Mouse (Mus musculus): ENCODE results near the gene Ufsp1. TPM values are rescaled to one million over a fixed set of nuclear protein-coding genes. Genes with fewer than 3 reads are reported as not detected.

Ufsp1 gene
- polyA plus RNA-seq, 1 experiment from 2014 or later = 22.3 TPM

DNA sequence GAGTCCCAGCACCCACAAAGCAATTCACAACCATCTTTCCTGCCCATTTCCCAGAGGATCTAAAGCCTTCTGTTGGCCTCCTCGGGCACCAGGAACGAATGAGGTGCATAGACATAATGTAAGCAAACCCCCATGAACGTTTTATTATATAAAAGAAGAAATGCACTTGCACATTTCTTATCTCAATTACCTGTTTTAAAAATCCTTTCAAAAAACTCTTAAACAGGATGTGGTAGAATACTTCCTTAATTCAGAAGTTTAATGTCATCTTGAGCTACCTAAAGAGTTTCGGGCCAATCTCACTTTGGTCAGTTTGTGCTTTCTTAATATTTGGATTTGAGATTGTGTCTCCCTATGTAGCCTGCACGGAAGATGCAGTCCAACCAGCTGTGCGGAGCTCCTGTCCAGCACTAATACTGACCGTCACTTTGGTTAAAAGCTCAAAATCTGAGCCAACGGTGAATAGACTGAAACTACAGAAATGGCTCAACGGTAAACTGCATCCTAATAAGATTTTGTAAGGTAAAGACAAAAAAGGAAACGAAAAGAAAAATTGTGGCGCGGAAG is 12.1 kb downstream of the Ufsp1 start:
- DNase-seq (ENCODE audit: low spot score) = no peak
- no peak for ATAC-seq (ENCODE audit: low FRiP score)
- Histone ChIP-seq H3K4me2 (replicated peaks) (peak overlapping the region; percentile 76), H3K9me3 (ENCODE audit: control insufficient read depth, low read length) (no peaks in the 10 kb centered on the region), H3K4me1 (replicated peaks; ENCODE audit: control insufficient read depth, insufficient read depth, low read length) (peaks cover 31% of the 10 kb centered on the region), H3K27ac (peak overlapping the region; percentile 95), H3K9ac (peak overlapping the region; percentile 96), H3K4me3 (replicated peaks; ENCODE audit: low read length) (peak overlapping the region; percentile 76), H3K27me3 (ENCODE audit: control insufficient read depth, insufficient read depth, low read length) (no peaks in the 10 kb centered on the region), H3K36me3 (replicated peaks; ENCODE audit: control insufficient read depth, insufficient read depth) (peaks cover 57% of the 10 kb centered on the region)
- WGBS = 14% methylated on average over 12 of the region's 12 CpGs

DNA sequence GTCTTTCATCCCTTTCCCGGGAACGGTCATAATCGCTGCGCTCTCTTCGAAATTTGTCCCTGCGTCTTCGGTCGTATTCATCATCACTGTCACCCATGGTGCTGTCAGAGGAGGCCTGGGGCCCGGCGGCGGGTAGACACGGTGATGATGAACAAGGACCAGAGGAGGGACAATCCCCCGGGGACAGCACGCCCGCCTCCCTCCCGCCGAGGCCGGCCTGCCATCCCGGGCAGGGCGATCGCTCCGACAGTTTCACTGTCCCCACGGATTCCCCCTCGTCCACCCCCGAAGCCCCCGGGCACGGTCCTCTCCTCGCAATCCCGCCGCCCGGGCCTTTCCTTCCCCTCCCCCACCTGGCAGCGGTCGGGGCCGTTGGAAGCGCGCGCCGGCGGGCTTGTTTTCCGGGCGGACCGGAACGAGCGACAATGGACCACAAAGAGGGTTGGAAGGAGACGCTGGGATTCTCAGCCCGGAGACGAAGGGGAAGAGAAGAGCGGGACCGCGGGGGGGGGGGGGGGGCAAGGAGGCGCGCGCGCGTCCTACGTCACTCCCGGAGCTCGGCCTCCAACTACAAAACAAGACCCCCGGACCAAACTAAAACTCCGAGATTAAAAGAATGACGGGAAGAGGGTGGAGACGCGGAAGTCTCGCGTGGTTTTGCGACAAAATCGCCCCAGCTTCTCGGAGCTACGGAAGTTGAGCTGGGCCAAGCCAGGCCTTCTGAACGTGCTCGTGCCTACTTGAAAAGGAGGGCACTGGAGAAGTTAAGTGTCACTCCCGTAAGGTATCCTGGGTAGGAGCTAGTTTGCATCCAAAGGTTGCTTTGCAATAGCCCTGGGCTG is 12.9 kb downstream of the Ufsp1 start, which contains the start of gene Srrt:
Gene Srrt, minus strand, starts transcription at position 604 of the 842 bp plus-strand sequence.
- WGBS = under 1% methylated on average over 65 of the region's 72 CpGs
- Histone ChIP-seq H3K4me1 (replicated peaks; ENCODE audit: control insufficient read depth, insufficient read depth, low read length) (peaks cover 31% of the 10 kb centered on the region), H3K36me3 (replicated peaks; ENCODE audit: control insufficient read depth, insufficient read depth) (peaks cover 49% of the 10 kb centered on the region), H3K27me3 (ENCODE audit: control insufficient read depth, insufficient read depth, low read length) (no peaks in the 10 kb centered on the region), H3K4me2 (replicated peaks) (peak within 1 kb of the TSS; percentile 76), H3K9me3 (ENCODE audit: control insufficient read depth, low read length) (no peaks in the 10 kb centered on the region), H3K9ac (peak within 1 kb of the TSS; percentile 96), H3K4me3 (replicated peaks; ENCODE audit: low read length) (peak within 1 kb of the TSS; percentile 76), H3K27ac (peak within 1 kb of the TSS; percentile 95)
- ATAC-seq (ENCODE audit: low FRiP score) (peak; percentile 87), DNase-seq (ENCODE audit: low spot score) (peak; percentile 95)

DNA sequence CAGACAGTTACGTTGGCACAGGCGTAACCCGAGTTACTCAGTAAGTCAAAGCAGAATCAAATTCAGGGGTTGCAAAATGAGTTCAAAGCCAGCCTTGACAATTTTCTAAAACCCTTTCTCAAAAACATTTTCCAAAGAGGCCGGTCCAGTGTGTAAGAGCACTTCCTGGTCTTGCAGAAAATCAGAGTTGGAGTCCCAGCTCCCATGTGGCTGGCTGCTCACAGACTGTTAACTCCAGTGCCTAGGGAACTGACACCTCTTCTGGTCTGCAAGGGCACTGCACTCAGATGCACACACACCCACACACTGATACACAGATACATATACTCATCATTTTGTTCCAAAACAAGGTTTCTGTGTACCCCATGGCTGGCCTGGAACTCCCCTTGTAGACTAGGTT is 13.9 kb downstream of the Ufsp1 start:
- H3K27me3 ChIP-seq (ENCODE audit: control insufficient read depth, insufficient read depth, low read length) = no peaks in the 10 kb centered on the region
- H3K4me3 ChIP-seq (replicated peaks; ENCODE audit: low read length) = peak overlapping the region; percentile 76
- H3K36me3 ChIP-seq (replicated peaks; ENCODE audit: control insufficient read depth, insufficient read depth) = peaks cover 38% of the 10 kb centered on the region
- peak overlapping the region; percentile 96 for H3K9ac ChIP-seq
- peak overlapping the region; percentile 95 for H3K27ac ChIP-seq
- no peaks in the 10 kb centered on the region for H3K9me3 ChIP-seq (ENCODE audit: control insufficient read depth, low read length)
- ATAC-seq (ENCODE audit: low FRiP score) (no peak), DNase-seq (ENCODE audit: low spot score) (no peak)
- 97% methylated on average over 4 of the region's 4 CpGs for WGBS
- H3K4me2 ChIP-seq (replicated peaks) = peak overlapping the region; percentile 53
- H3K4me1 ChIP-seq (replicated peaks; ENCODE audit: control insufficient read depth, insufficient read depth, low read length) = peaks cover 31% of the 10 kb centered on the region

DNA sequence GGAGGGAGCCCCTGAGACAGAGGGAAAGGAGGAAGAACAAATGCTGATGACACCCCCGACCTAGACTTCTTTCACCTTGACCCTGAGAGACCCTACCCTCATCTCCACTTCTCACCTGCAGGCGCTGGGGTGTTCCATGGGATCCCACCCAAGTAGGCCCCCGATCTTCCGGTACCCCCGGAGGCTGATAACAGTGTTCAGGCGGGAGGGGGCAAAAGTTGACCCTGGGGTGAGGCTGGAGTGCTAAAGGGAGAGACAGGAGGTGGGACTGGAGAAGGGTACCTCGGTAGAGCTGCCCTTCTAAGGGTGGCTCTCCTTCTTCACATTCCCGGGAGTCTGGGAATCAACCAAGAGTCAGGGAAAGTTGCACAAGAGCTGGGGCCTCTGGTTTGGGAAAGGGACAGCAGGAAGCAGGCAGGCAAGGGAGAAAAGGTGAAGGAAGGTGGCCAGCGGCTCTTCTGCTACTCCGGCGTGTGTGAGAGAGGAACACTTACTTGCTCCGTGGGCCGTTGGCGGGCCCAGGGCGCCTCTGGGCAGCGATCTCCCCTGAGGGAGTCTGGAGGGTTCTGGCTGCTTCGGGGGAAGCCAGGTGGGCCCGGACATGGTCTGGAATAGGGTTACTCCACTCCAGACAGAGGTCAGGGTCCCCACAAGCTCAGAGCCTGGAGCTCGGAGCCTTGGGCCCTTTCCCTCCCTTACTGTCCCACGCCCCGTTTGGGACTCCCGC is 19.2 kb downstream of the Ufsp1 start:
- peak overlapping the region; percentile 59 for H3K4me2 ChIP-seq (replicated peaks)
- peak overlapping the region; percentile 58; the same call in 1 of the 2 replicates for H3K27ac ChIP-seq
- H3K9ac ChIP-seq = peak overlapping the region; percentile 63
- H3K9me3 ChIP-seq (ENCODE audit: control insufficient read depth, low read length) = no peaks in the 10 kb centered on the region
- WGBS = 5% methylated on average over 22 of the region's 22 CpGs
- H3K4me3 ChIP-seq (replicated peaks; ENCODE audit: low read length) = peak overlapping the region; percentile 38
- H3K4me1 ChIP-seq (replicated peaks; ENCODE audit: control insufficient read depth, insufficient read depth, low read length) = peaks cover 12% of the 10 kb centered on the region
- ATAC-seq (ENCODE audit: low FRiP score) (peak; percentile 10; the same call in 1 of the 2 replicates), DNase-seq (ENCODE audit: low spot score) (no peak)
- peaks cover 34% of the 10 kb centered on the region for H3K36me3 ChIP-seq (replicated peaks; ENCODE audit: control insufficient read depth, insufficient read depth)
- no peaks in the 10 kb centered on the region for H3K27me3 ChIP-seq (ENCODE audit: control insufficient read depth, insufficient read depth, low read length)

DNA sequence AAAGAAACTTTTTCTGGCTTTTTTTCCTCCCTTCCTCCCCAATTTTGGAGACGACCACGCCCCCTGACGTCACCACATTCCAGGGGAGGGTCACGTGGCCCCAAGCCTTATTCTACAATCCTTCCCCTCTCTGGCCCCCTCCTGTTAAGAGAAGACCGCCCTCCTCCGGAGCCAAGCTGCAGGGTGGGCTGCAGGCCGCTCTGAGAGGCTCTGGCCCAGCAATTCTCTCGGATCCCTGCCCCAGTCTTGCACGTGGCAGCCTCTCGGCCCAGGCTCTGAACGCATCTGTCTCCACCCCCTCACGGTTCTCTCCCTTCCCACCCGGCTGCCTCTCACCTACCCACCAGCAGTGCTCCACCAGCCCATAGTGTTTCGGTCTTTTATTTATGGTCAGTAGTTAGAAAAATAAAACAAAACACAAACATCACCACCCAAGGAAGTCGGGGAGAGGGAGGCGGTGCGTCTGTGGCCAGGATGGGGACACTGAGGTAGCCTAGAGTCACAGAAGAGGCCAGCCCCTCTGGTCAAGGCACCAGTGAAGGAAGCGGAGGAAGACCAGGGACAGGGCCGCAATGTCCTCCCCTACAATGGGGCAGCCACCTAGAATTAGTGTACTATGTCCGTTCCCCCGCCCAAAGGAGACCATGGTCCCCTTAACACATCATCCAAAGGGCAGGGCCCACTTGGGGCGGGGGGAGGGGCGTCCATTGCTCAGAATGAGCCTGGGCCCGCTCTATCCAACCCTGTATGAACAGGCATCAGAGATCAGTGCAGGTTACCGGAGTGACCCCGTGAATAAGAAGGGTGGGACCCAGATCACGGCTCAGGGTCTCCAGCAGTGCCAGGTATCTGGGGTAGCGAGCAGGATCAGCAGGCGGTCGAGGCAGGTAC is 20.0 kb downstream of the Ufsp1 start, which contains the start of gene Trip6:
Gene Trip6, minus strand, starts transcription at position 212 of the 891 bp plus-strand sequence.
- H3K4me3 ChIP-seq (replicated peaks; ENCODE audit: low read length) = peak within 1 kb of the TSS; percentile 38
- 17% methylated on average over 29 of the region's 30 CpGs for WGBS
- peaks cover 12% of the 10 kb centered on the region for H3K4me1 ChIP-seq (replicated peaks; ENCODE audit: control insufficient read depth, insufficient read depth, low read length)
- peaks cover 30% of the 10 kb centered on the region for H3K36me3 ChIP-seq (replicated peaks; ENCODE audit: control insufficient read depth, insufficient read depth)
- peak within 1 kb of the TSS; percentile 58; the same call in 1 of the 2 replicates for H3K27ac ChIP-seq
- ATAC-seq (ENCODE audit: low FRiP score) (peak; percentile 79), DNase-seq (ENCODE audit: low spot score) (peak; percentile 78)
- H3K27me3 ChIP-seq (ENCODE audit: control insufficient read depth, insufficient read depth, low read length) = no peaks in the 10 kb centered on the region
- H3K9me3 ChIP-seq (ENCODE audit: control insufficient read depth, low read length) = no peaks in the 10 kb centered on the region
- H3K4me2 ChIP-seq (replicated peaks) = peak within 1 kb of the TSS; percentile 59
- peak within 1 kb of the TSS; percentile 63 for H3K9ac ChIP-seq

DNA sequence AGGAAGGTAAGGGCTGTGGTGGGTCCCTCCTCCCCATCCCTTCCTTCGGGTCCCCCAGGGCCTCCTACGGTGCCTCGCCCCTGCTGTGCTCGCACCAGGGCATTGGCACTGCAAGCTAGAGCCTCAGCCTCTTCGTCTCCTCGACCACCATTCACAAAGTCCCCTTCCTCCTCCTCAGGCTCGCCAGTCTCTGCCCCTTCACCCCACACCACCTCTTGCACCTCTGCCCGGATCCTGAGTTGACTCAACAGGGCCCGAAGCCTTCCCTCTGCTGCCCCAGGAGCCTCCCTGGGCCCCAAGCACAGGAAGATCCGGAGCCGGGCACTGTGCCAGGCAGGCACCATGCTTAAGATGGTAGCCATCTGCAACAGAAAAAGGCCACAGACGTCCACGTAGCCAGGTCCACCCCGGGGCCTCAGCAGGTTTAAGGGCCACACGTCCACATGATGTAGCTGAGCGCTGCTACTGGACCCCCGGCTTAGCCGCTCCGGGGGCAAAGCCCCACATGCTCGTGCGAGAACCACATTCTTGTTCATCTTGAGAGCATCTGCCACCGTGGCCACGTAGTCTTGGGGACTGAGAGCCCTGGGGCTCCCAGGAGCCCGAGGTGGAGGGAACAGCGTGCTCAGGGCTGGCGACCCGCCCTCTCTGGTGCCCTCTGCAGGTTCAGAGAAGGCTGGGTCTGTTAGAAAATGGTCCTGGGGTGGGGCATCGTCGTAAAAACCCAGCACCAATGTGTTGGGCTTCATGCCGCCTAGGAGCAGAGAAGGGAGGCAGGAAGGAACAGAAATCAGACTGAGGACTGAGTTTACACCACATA is 20.9 kb downstream of the Ufsp1 start:
- no peak overlapping the region for H3K9ac ChIP-seq
- WGBS = 41% methylated on average over 30 of the region's 30 CpGs
- H3K27me3 ChIP-seq (ENCODE audit: control insufficient read depth, insufficient read depth, low read length) = no peaks in the 10 kb centered on the region
- peaks cover 30% of the 10 kb centered on the region for H3K36me3 ChIP-seq (replicated peaks; ENCODE audit: control insufficient read depth, insufficient read depth)
- H3K9me3 ChIP-seq (ENCODE audit: control insufficient read depth, low read length) = no peaks in the 10 kb centered on the region
- peaks cover 12% of the 10 kb centered on the region for H3K4me1 ChIP-seq (replicated peaks; ENCODE audit: control insufficient read depth, insufficient read depth, low read length)
- H3K27ac ChIP-seq = no peak overlapping the region
- no peak overlapping the region for H3K4me2 ChIP-seq (replicated peaks)
- H3K4me3 ChIP-seq (replicated peaks; ENCODE audit: low read length) = no peak overlapping the region
- ATAC-seq (ENCODE audit: low FRiP score) (peak; percentile 25; the same call in 1 of the 2 replicates), DNase-seq (ENCODE audit: low spot score) (no peak)

DNA sequence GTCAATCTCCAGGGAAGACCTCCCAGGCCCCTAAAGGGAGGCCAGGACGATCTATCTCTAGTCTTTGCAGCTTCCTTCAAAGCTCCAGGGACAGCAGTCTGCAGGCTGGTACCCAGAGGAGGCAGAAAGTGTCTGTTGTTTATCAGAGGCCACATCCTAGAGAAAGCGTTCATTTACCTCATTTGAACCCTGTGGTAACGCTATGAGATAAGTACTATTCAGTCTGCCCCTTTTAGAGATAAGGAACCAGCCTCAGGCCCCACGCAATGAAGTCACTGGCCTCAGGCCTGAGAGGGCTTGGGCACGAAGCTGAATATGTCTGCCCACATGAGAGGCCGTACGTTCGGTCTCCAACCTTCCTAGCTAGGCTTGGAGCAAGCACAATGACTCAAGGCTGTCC is 22.9 kb downstream of the Ufsp1 start:
- Histone ChIP-seq H3K27me3 (ENCODE audit: control insufficient read depth, insufficient read depth, low read length) (no peaks in the 10 kb centered on the region), H3K9ac (no peak overlapping the region), H3K4me1 (replicated peaks; ENCODE audit: control insufficient read depth, insufficient read depth, low read length) (peaks cover 12% of the 10 kb centered on the region), H3K4me3 (replicated peaks; ENCODE audit: low read length) (no peak overlapping the region), H3K27ac (no peak overlapping the region), H3K4me2 (replicated peaks) (no peak overlapping the region), H3K36me3 (replicated peaks; ENCODE audit: control insufficient read depth, insufficient read depth) (peaks cover 42% of the 10 kb centered on the region), H3K9me3 (ENCODE audit: control insufficient read depth, low read length) (no peaks in the 10 kb centered on the region)
- no peak for DNase-seq (ENCODE audit: low spot score)
- 92% methylated on average over 8 of the region's 8 CpGs for WGBS
- ATAC-seq (ENCODE audit: low FRiP score) = no peak

DNA sequence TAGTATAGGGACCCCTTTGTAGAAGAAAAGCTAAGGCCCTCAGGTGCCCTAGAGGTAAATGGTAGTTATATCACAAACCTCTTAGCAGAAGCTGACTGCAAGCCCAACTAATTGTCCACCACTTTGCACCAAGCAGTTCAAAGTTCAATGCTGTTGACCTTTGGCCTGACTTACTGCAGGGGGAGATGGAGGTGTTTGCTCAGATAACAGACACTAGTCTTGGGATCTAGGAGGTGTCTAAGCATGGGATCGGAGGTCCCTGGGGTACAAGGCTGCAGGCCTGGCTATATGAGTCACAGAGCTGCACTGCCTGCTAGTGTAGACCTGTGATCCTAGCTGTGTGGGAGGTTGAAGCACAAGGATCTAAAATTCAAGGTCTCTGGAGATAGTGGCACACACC is 24.1 kb downstream of the Ufsp1 start:
- no peaks in the 10 kb centered on the region for H3K27me3 ChIP-seq (ENCODE audit: control insufficient read depth, insufficient read depth, low read length)
- ATAC-seq (ENCODE audit: low FRiP score) (no peak), DNase-seq (ENCODE audit: low spot score) (no peak)
- peaks cover 12% of the 10 kb centered on the region for H3K4me1 ChIP-seq (replicated peaks; ENCODE audit: control insufficient read depth, insufficient read depth, low read length)
- WGBS = 96% methylated on average over 1 of the region's 1 CpGs
- H3K36me3 ChIP-seq (replicated peaks; ENCODE audit: control insufficient read depth, insufficient read depth) = peaks cover 50% of the 10 kb centered on the region
- no peak overlapping the region for H3K4me3 ChIP-seq (replicated peaks; ENCODE audit: low read length)
- no peak overlapping the region for H3K9ac ChIP-seq
- H3K4me2 ChIP-seq (replicated peaks) = no peak overlapping the region
- no peak overlapping the region for H3K27ac ChIP-seq
- no peaks in the 10 kb centered on the region for H3K9me3 ChIP-seq (ENCODE audit: control insufficient read depth, low read length)

Measured in hindbrain, embryonic 14.5 days (tissue).